Mouse (Mus musculus) midbrain, embryonic 11.5 days (tissue): ENCODE results near the gene Slc35f4. TPM values are rescaled to one million over a fixed set of nuclear protein-coding genes. Genes with fewer than 3 reads are reported as not detected.
A peak's percentile ranks its signal among the peaks of the same experiment; 100 is the strongest.

ENCODE experiments used
- ATAC-seq: fragments of 200-750 bp; cut with Nextera tagmentation; 2 replicates; pipeline ENCODE4 v1.8.0; 2017; ENCODE audit warnings: moderate TSS enrichment, moderate library complexity; ENCODE audit not compliant: low FRiP score
- DNase-seq: peaks from one replicate; pipeline ENCODE4 v3.0.0; 2015; ENCODE audit warnings: low spot score; ENCODE audit errors: missing footprints
- H3K27ac ChIP-seq: fragments of 300-500 bp; sonication (generic); 2 replicates; pipeline ENCODE4 v1.5.1; 2014; ENCODE audit warnings: low read depth, low read length
- H3K27me3 ChIP-seq: fragments of 300-500 bp; sonication (generic); 2 replicates; pipeline ENCODE4 v1.6.1; 2014; ENCODE audit warnings: mild to moderate bottlenecking, low read length, moderate library complexity, mixed read lengths; ENCODE audit not compliant: control insufficient read depth, insufficient read depth
- H3K36me3 ChIP-seq: fragments of 300-500 bp; sonication (generic); 2 replicates; pipeline ENCODE4 v1.6.1; 2014; ENCODE audit warnings: mild to moderate bottlenecking, low read length, moderate library complexity, mixed read lengths; ENCODE audit not compliant: control insufficient read depth, insufficient read depth
- H3K4me1 ChIP-seq: fragments of 300-500 bp; sonication (generic); 2 replicates; pipeline ENCODE4 v1.6.1; 2014; ENCODE audit warnings: low read length; ENCODE audit not compliant: control insufficient read depth, insufficient read depth
- H3K4me2 ChIP-seq: fragments of 300-500 bp; sonication (generic); 2 replicates; pipeline ENCODE4 v1.6.1; 2014; ENCODE audit warnings: mild to moderate bottlenecking, moderate library complexity
- H3K4me3 ChIP-seq: fragments of 300-500 bp; sonication (generic); 2 replicates; pipeline ENCODE4 v1.5.1; 2014; ENCODE audit warnings: low read depth, low read length
- H3K9ac ChIP-seq: fragments of 300-500 bp; sonication (generic); 2 replicates; pipeline ENCODE4 v1.6.1; 2014; ENCODE audit warnings: low read length
- H3K9me3 ChIP-seq: fragments of 300-500 bp; sonication (generic); 2 replicates; pipeline ENCODE4 v1.6.1; 2016; ENCODE audit warnings: low read length; ENCODE audit not compliant: control insufficient read depth
- WGBS: fragments of 180-500 bp; shearing (Covaris S2); extraction: QIAGEN DNeasy Blood & Tissue Kit; methylation state at CpG from one replicate; pipeline ENCODE4 v1.1.7; 2014; 5-methylcytosine and 5-hydroxymethylcytosine counted together
- polyA plus RNA-seq: library from polyadenylated mRNA; unstranded; fragments of >200 nt; fragmentation: Nextera tagmentation; extraction: Ambion mirVana; gene quantifications from 2 replicates; pipeline ENCODE4 v1.2.1, GENCODE M21; 2014

Slc35f4 gene
- polyA plus RNA-seq, 1 experiment from 2014 or later = 0.49 TPM

- no peak for ATAC-seq
- no peaks in the 10 kb centered on the region for H3K4me1 ChIP-seq
- H3K4me3 ChIP-seq = no peak overlapping the region
- no peak overlapping the region for H3K27ac ChIP-seq
- no peak overlapping the region for H3K4me2 ChIP-seq
- no peaks in the 10 kb centered on the region for H3K36me3 ChIP-seq
- no peak overlapping the region for H3K9ac ChIP-seq
- WGBS = 88% methylated on average over 2 of the region's 2 CpGs
- no peak for DNase-seq
- H3K9me3 ChIP-seq = no peaks in the 10 kb centered on the region
- no peaks in the 10 kb centered on the region for H3K27me3 ChIP-seq
Observed at GRCm38 (mm10) chr14:49333841-49334240, 192.0 kb downstream of the Slc35f4 start.

DNA sequence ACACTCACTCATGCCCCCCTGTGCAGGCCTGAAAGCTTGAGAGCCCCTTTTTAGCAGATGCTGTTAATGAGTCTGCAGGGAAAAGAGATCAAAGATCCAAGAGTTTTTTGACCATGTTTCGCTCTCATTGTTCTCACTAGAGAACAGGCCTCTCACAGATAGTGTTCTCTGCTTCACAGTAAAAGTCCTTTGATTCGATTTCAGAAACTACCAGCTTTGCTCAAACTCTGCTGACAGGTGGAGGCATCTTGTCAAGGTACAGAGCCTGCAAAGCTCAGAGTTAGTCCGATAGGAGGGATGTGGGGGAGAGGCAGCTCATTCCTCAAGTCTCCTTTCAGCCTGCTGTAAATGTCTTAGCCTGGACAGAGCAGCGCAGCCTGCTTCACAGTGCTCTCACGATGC lies 209.4 kb downstream of the Slc35f4 start:
- Histone ChIP-seq H3K9ac (no peak overlapping the region), H3K27me3 (no peaks in the 10 kb centered on the region), H3K9me3 (no peaks in the 10 kb centered on the region), H3K4me3 (no peak overlapping the region), H3K4me2 (no peak overlapping the region), H3K36me3 (no peaks in the 10 kb centered on the region), H3K4me1 (peaks cover 14% of the 10 kb centered on the region), H3K27ac (no peak overlapping the region)
- WGBS = 17% methylated on average over 5 of the region's 5 CpGs
- peak; percentile 85 for DNase-seq
- peak; percentile 29; the same call in 1 of the 2 replicates for ATAC-seq

DNA sequence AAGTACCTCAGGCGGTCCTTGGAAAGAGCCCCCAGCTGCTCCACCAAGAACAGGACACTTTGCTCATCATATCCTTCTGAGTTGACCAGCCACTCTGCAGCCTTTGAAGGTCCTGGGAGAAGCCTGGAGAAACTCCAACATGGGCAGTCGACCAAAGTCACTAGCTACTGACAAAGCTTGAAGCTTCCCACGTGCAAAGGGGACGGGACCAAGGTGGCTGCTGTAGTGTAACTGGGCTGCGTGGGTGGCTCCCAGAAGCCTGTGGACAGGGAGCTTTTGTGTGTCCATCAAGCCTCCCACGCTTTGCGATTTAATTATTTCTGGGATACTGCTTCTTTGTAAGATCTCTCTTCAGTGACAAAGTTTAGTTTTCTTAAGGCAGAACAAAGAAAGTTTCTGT lies 211.9 kb downstream of the Slc35f4 start:
- Histone ChIP-seq H3K4me1 (peaks cover 24% of the 10 kb centered on the region), H3K36me3 (no peaks in the 10 kb centered on the region), H3K9ac (no peak overlapping the region), H3K27ac (no peak overlapping the region), H3K27me3 (no peaks in the 10 kb centered on the region), H3K9me3 (no peaks in the 10 kb centered on the region), H3K4me3 (no peak overlapping the region), H3K4me2 (no peak overlapping the region)
- 30% methylated on average over 7 of the region's 7 CpGs for WGBS
- DNase-seq (peak; percentile 81), ATAC-seq (no peak)

DNA sequence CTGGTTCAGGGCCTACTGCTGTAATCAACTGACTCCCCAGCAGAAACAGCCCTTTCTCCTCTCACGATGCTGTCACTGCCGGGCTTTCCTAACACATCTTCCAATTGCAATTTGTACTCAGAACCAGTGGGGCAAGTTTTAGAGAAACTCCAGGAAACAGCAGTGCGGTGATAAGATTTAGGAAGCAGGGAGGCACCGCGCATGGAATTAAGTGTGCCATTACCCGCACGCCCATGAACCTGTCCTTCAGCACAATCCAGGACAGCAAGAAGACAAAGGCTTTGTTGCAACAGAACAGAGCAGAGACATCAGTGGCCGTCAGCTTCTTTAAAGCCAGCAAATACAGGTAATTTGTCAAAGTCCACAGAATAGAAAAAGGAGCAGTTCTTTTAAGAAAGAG lies 212.5 kb downstream of the Slc35f4 start:
- H3K9ac ChIP-seq = no peak overlapping the region
- ATAC-seq (no peak), DNase-seq (peak; percentile 84)
- H3K36me3 ChIP-seq = no peaks in the 10 kb centered on the region
- H3K9me3 ChIP-seq = no peaks in the 10 kb centered on the region
- 70% methylated on average over 8 of the region's 8 CpGs for WGBS
- H3K27me3 ChIP-seq = no peaks in the 10 kb centered on the region
- no peak overlapping the region for H3K27ac ChIP-seq
- no peak overlapping the region for H3K4me2 ChIP-seq
- no peak overlapping the region for H3K4me3 ChIP-seq
- H3K4me1 ChIP-seq = peaks cover 24% of the 10 kb centered on the region

DNA sequence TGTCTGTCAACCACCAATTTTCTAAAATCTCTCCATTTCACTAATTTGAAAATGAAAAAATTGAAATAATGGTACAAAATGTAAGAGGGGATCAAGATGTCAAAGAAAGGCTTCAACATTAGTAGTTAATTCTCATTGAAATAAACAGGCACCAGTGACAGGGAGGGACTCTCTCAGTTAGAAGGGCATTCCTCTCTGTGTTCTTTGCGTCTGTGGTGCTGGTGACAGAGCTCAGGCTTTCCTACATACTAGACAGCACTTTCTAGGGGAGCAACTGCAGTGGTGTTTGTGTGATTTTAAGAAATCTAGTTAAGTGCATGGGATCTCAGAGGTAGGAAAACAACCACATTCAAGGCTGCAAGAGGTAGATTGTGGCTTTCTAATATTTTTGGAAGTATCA lies 214.3 kb downstream of the Slc35f4 start:
- Histone ChIP-seq H3K4me3 (no peak overlapping the region), H3K4me1 (peaks cover 21% of the 10 kb centered on the region)
- 29% methylated on average over 1 of the region's 1 CpGs for WGBS

DNA sequence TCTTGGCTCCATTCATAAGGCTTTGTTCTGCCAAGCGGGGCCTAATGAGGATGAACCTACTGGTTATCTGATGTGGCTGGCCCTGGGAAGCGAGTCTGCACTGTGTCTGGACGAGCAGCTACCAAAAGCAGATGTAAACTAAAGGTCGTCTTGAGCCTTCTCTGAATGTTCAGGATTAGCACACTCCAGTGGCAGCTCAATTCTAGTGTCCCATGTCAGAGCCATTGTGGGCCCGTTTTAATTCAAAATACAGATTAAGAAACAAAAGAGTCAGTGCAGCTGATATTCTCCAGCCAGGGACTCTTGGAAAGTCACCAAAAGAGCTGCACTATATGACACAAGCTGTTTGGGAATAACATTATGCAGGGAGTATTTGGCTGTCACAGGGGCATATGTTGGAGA lies 214.8 kb downstream of the Slc35f4 start:
- no peak overlapping the region; the same call in 1 of the 2 replicates for H3K27ac ChIP-seq
- no peak overlapping the region for H3K9ac ChIP-seq
- peaks cover 19% of the 10 kb centered on the region for H3K4me1 ChIP-seq
- no peak overlapping the region for H3K4me3 ChIP-seq
- DNase-seq (peak; percentile 88), ATAC-seq (peak; percentile 70)
- WGBS = 12% methylated on average over 5 of the region's 5 CpGs
- no peaks in the 10 kb centered on the region for H3K9me3 ChIP-seq
- no peaks in the 10 kb centered on the region for H3K27me3 ChIP-seq
- H3K36me3 ChIP-seq = no peaks in the 10 kb centered on the region
- H3K4me2 ChIP-seq = no peak overlapping the region

More for the DNA sequence above, 214.3 kb downstream of the Slc35f4 start:
- H3K36me3 ChIP-seq = no peaks in the 10 kb centered on the region
- H3K4me2 ChIP-seq = no peak overlapping the region
- H3K27ac ChIP-seq = no peak overlapping the region
- no peak for ATAC-seq
- no peaks in the 10 kb centered on the region for H3K9me3 ChIP-seq
- H3K9ac ChIP-seq = no peak overlapping the region
- DNase-seq = peak; percentile 77
- H3K27me3 ChIP-seq = no peaks in the 10 kb centered on the region

GRCm38 (mm10) chr14:49309670-49310069 lies 216.2 kb downstream of the Slc35f4 start:
- WGBS = 61% methylated on average over 2 of the region's 2 CpGs
- Histone ChIP-seq H3K9me3 (no peaks in the 10 kb centered on the region), H3K27me3 (no peaks in the 10 kb centered on the region), H3K4me2 (no peak overlapping the region), H3K9ac (no peak overlapping the region), H3K4me1 (peaks cover 19% of the 10 kb centered on the region), H3K4me3 (no peak overlapping the region), H3K27ac (no peak overlapping the region), H3K36me3 (no peaks in the 10 kb centered on the region)
- DNase-seq (peak; percentile 87), ATAC-seq (no peak)

DNA sequence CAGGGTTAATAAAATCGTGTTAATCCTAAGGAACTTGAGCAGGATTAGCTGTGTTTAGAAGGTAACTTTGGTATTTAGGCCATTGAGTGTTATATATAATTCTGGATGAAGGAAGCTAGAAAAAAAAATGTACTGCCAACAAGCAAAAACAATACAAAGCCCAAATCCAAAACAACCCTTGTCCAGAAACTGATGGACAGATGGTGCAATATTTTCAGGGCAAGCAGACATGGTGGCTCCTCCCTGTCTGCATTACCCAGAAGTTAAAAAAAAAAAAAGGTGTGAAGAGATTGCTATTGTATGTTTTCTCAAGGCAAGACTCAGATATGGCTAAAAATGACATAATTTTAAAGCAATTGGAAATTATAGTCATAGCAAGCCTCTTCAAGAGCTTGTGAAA lies 217.3 kb downstream of the Slc35f4 start:
- no peak for ATAC-seq
- H3K27me3 ChIP-seq = no peaks in the 10 kb centered on the region
- no peak overlapping the region for H3K9ac ChIP-seq
- no peak overlapping the region for H3K4me2 ChIP-seq
- no peak overlapping the region for H3K27ac ChIP-seq
- peak; percentile 12 for DNase-seq
- H3K4me1 ChIP-seq = peaks cover 13% of the 10 kb centered on the region
- no peak overlapping the region for H3K4me3 ChIP-seq
- no peaks in the 10 kb centered on the region for H3K9me3 ChIP-seq
- 64% methylated on average over 1 of the region's 1 CpGs for WGBS
- no peaks in the 10 kb centered on the region for H3K36me3 ChIP-seq

- Histone ChIP-seq H3K27ac (no peak overlapping the region), H3K4me2 (no peak overlapping the region), H3K9ac (no peak overlapping the region), H3K4me3 (no peak overlapping the region), H3K4me1 (peaks cover 11% of the 10 kb centered on the region), H3K36me3 (no peaks in the 10 kb centered on the region), H3K27me3 (no peaks in the 10 kb centered on the region), H3K9me3 (no peaks in the 10 kb centered on the region)
- WGBS = 95% methylated on average over 3 of the region's 3 CpGs
- peak; percentile 54 for DNase-seq
- no peak for ATAC-seq
Observed at GRCm38 (mm10) chr14:49307842-49308241, 218.0 kb downstream of the Slc35f4 start.
